Mouse (Mus musculus) stomach, postnatal 0 days (tissue): ENCODE measurements at regions not wholly inside any gene's neighbourhood (a gene's known extent, or its start where the extent isn't known, plus 50 kb on each side); places are given as distances from the start of the nearest gene placed in this dataset.

Source experiments
- CTCF ChIP-seq: IDR thresholded peaks from 2 replicates; pipeline ENCODE4 v1.5.1; 2016; ENCODE audit warnings: antibody characterized with exemption, low read depth, mild to moderate bottlenecking, moderate library complexity
- EP300 ChIP-seq: optimal IDR thresholded peaks from 2 replicates; pipeline ENCODE3; 2016; ENCODE audit warnings: antibody characterized with exemption

- TF ChIP-seq EP300 (no peak), CTCF (no peak)
Observed at GRCm38 (mm10) chr6:67160564-67160963, 77.4 kb upstream of the Serbp1 start.
